Mouse (Mus musculus): ENCODE results near the gene Olfr56.
"Not testable (repeated sequence)": the region's sequence is repeated elsewhere in the genome, so short reads cannot be mapped to it uniquely, and the experiment has no call there.

GRCm38 (mm10) chr11:49050064-49050463, 71.4 kb downstream of the Olfr56 start:
- TF ChIP-seq CTCF (IDR thresholded peaks at IDR 0.05; ENCODE audit: control insufficient read depth, insufficient read depth, insufficient read length); MAX (IDR thresholded peaks at IDR 0.05); USF1 (IDR thresholded peaks at IDR 0.05; ENCODE audit: low read depth); CEBPB (IDR thresholded peaks at IDR 0.05; ENCODE audit: low read depth): not testable (repeated sequence)

Data from C2C12 (cell line).